Mouse (Mus musculus) testis, adult 2 months (tissue): ENCODE data around the gene Ncam1. TPM values are rescaled to one million over a fixed set of nuclear protein-coding genes. Genes with fewer than 3 reads are reported as not detected.

Experiments
- H3K27ac ChIP-seq: fragments of 200-500 bp; 2 replicates; pipeline ENCODE4 v1.5.1; 2012; ENCODE audit warnings: low read depth, low read length; ENCODE audit not compliant: control insufficient read depth, insufficient read depth
- H3K27me3 ChIP-seq: fragments of 200-500 bp; 2 replicates; pipeline ENCODE4 v1.6.1; 2012; ENCODE audit warnings: mild to moderate bottlenecking, low read length, moderate library complexity; ENCODE audit not compliant: control insufficient read depth, insufficient read depth
- H3K36me3 ChIP-seq: fragments of 200-500 bp; 2 replicates; pipeline ENCODE4 v1.6.1; 2012; ENCODE audit warnings: mild to moderate bottlenecking, low read length; ENCODE audit not compliant: control insufficient read depth, insufficient read depth
- H3K4me1 ChIP-seq: fragments of 200-500 bp; 2 replicates; pipeline ENCODE4 v1.6.1; 2012; ENCODE audit warnings: low read length; ENCODE audit not compliant: control insufficient read depth, insufficient read depth
- H3K4me3 ChIP-seq: fragments of 200-500 bp; 2 replicates; pipeline ENCODE4 v1.5.1; 2012; ENCODE audit warnings: low read depth, mild to moderate bottlenecking, low read length, moderate library complexity, mixed read lengths; ENCODE audit not compliant: control insufficient read depth
- CTCF ChIP-seq: fragments of 200-500 bp; IDR thresholded peaks from 2 replicates; pipeline ENCODE4 v1.5.1; 2012; ENCODE audit warnings: low read depth, mild to moderate bottlenecking, inconsistent platforms, low read length, moderate library complexity; ENCODE audit not compliant: control insufficient read depth, insufficient read depth, insufficient replicate concordance
- POLR2A ChIP-seq: fragments of 200-500 bp; IDR thresholded peaks from 2 replicates; pipeline ENCODE4 v1.6.1; 2012; ENCODE audit warnings: low read depth, mild to moderate bottlenecking, inconsistent platforms, low read length, moderate library complexity; ENCODE audit not compliant: control insufficient read depth
- polyA plus RNA-seq: library from polyadenylated mRNA; depleted of rRNA; stranded (reverse); fragments of >200 nt; gene quantifications from 2 replicates; pipeline ENCODE4 v1.2.3, GENCODE M21; 2012; rRNA removed

Ncam1 gene
- polyA plus RNA-seq: 5.5 and 5.9 TPM in 2 replicates

- H3K4me3 ChIP-seq: peak within 1 kb of the TSS; percentile 59
- H3K27ac ChIP-seq: no peak within 1 kb of the TSS
- no peaks in the 10 kb centered on the region for H3K36me3 ChIP-seq
- TF ChIP-seq POLR2A (no peak), CTCF (no peak)
- no peaks in the 10 kb centered on the region for H3K27me3 ChIP-seq
- peaks cover 20% of the 10 kb centered on the region for H3K4me1 ChIP-seq
Measured at GRCm38 (mm10) chr9:49798806-49799205, at the start of gene Ncam1. Gene Ncam1 (minus strand): TSS chr9:49798925.

- Histone ChIP-seq H3K27me3 (no peaks in the 10 kb centered on the region), H3K4me1 (no peaks in the 10 kb centered on the region), H3K36me3 (no peaks in the 10 kb centered on the region), H3K4me3 (no peak overlapping the region), H3K27ac (no peak overlapping the region)
- no peak for TF ChIP-seq CTCF
Measured at GRCm38 (mm10) chr9:49834013-49834412, 35.3 kb upstream of the Ncam1 start.

- no peak overlapping the region for H3K4me3 ChIP-seq
- no peak for TF ChIP-seq CTCF
- no peak for TF ChIP-seq POLR2A
- no peaks in the 10 kb centered on the region for H3K36me3 ChIP-seq
- no peaks in the 10 kb centered on the region for H3K4me1 ChIP-seq
- no peak overlapping the region for H3K27ac ChIP-seq
- no peaks in the 10 kb centered on the region for H3K27me3 ChIP-seq
Measured at GRCm38 (mm10) chr9:49827671-49828070, 28.9 kb upstream of the Ncam1 start.

- Histone ChIP-seq H3K27me3 (no peaks in the 10 kb centered on the region), H3K27ac (peak overlapping the region; percentile 51), H3K4me1 (no peaks in the 10 kb centered on the region), H3K36me3 (no peaks in the 10 kb centered on the region), H3K4me3 (no peak overlapping the region)
- TF ChIP-seq POLR2A (no peak), CTCF (no peak)
Measured at GRCm38 (mm10) chr9:49816115-49816650, 17.5 kb upstream of the Ncam1 start.

- no peak overlapping the region for H3K4me3 ChIP-seq
- H3K36me3 ChIP-seq: no peaks in the 10 kb centered on the region
- no peaks in the 10 kb centered on the region for H3K27me3 ChIP-seq
- TF ChIP-seq CTCF (no peak), POLR2A (no peak)
- no peak overlapping the region for H3K27ac ChIP-seq
- H3K4me1 ChIP-seq: no peaks in the 10 kb centered on the region
Measured at GRCm38 (mm10) chr9:49814442-49814841, 15.7 kb upstream of the Ncam1 start.

GRCm38 (mm10) chr9:49803222-49803621 is 4.5 kb upstream of the Ncam1 start:
- Histone ChIP-seq H3K27ac (no peak overlapping the region), H3K4me3 (no peak overlapping the region), H3K4me1 (peaks cover 2% of the 10 kb centered on the region), H3K36me3 (no peaks in the 10 kb centered on the region), H3K27me3 (no peaks in the 10 kb centered on the region)
- TF ChIP-seq POLR2A: no peak
- TF ChIP-seq CTCF: no peak

GRCm38 (mm10) chr9:49797821-49798571 is 729 bp downstream of the Ncam1 start:
- Histone ChIP-seq H3K36me3 (no peaks in the 10 kb centered on the region), H3K27me3 (no peaks in the 10 kb centered on the region), H3K27ac (no peak overlapping the region), H3K4me3 (peak overlapping the region; percentile 59), H3K4me1 (peaks cover 20% of the 10 kb centered on the region)
- TF ChIP-seq CTCF (no peak), POLR2A (no peak)
